Mouse (Mus musculus) kidney, embryonic 14.5 days (tissue): Measurements from ENCODE around the gene Slc9a6. TPM values are rescaled to one million over a fixed set of nuclear protein-coding genes. Genes with fewer than 3 reads are reported as not detected.
A peak's percentile ranks its signal among the peaks of the same experiment; 100 is the strongest.

Experiments
- ATAC-seq: fragments of 200-750 bp; cut with Nextera tagmentation; 2 replicates; pipeline ENCODE4 v1.8.0; 2017; ENCODE audit warnings: moderate number of reproducible peaks, mild to moderate bottlenecking, moderate TSS enrichment, moderate library complexity; ENCODE audit not compliant: low FRiP score, low TSS enrichment
- H3K27ac ChIP-seq: fragments of 300-500 bp; sonication (generic); 2 replicates; pipeline ENCODE4 v1.5.1; 2014; ENCODE audit warnings: low read depth, mild to moderate bottlenecking, low read length, moderate library complexity, mixed read lengths
- H3K27me3 ChIP-seq: fragments of 300-500 bp; sonication (generic); 2 replicates; pipeline ENCODE4 v1.6.1; 2014; ENCODE audit warnings: mild to moderate bottlenecking, low read length; ENCODE audit not compliant: control insufficient read depth, insufficient read depth
- H3K36me3 ChIP-seq: fragments of 300-500 bp; sonication (generic); 2 replicates; pipeline ENCODE4 v1.6.1; 2014; ENCODE audit warnings: low read length, mixed read lengths; ENCODE audit not compliant: control insufficient read depth, insufficient read depth
- H3K4me1 ChIP-seq: fragments of 300-500 bp; sonication (generic); 2 replicates; pipeline ENCODE4 v1.6.1; 2014; ENCODE audit warnings: low read length, mixed read lengths; ENCODE audit not compliant: control insufficient read depth, insufficient read depth
- H3K4me2 ChIP-seq: fragments of 300-500 bp; sonication (generic); replicated peaks from 2 replicates; pipeline ENCODE4 v1.6.1; 2014; ENCODE audit warnings: low read depth, mild to moderate bottlenecking, low read length
- H3K4me3 ChIP-seq: fragments of 300-500 bp; sonication (generic); 2 replicates; pipeline ENCODE4 v1.5.1; 2014; ENCODE audit warnings: mild to moderate bottlenecking, low read length
- H3K9ac ChIP-seq: fragments of 300-500 bp; sonication (generic); 2 replicates; pipeline ENCODE4 v1.6.1; 2014; ENCODE audit warnings: low read depth, mild to moderate bottlenecking, low read length, moderate library complexity
- H3K9me3 ChIP-seq: fragments of 300-500 bp; sonication (generic); 2 replicates; pipeline ENCODE4 v1.6.1; 2016; ENCODE audit warnings: low read length; ENCODE audit not compliant: control insufficient read depth
- WGBS: fragments of 180-500 bp; shearing (Covaris S2); extraction: QIAGEN DNeasy Blood & Tissue Kit; methylation state at CpG from one replicate; pipeline ENCODE4 v1.1.7; 2014; 5-methylcytosine and 5-hydroxymethylcytosine counted together
- polyA plus RNA-seq: library from polyadenylated mRNA; unstranded; fragments of >200 nt; fragmentation: Nextera tagmentation; extraction: Ambion mirVana; gene quantifications from 2 replicates; pipeline ENCODE4 v1.2.1, GENCODE M21; 2014

Gene Slc9a6
- 5.7 and 7.3 TPM in 2 replicates for polyA plus RNA-seq

GRCm38 (mm10) chrX:56609623-56610317 is at the start of gene Slc9a6:
Slc9a6 (plus strand) TSS chrX:56609757.
- peak; percentile 99 for ATAC-seq
- H3K4me1 ChIP-seq, result no peaks in the 10 kb centered on the region
- 11% methylated on average over 19 of the region's 50 CpGs for WGBS

GRCm38 (mm10) chrX:56572465-56572864 is 37.1 kb upstream of the Slc9a6 start:
- 21% methylated on average over 6 of the region's 6 CpGs for WGBS
- no peaks in the 10 kb centered on the region for H3K27me3 ChIP-seq
- H3K9me3 ChIP-seq, result no peaks in the 10 kb centered on the region

More at GRCm38 (mm10) chrX:56609623-56610317, at the start of gene Slc9a6:
- Histone ChIP-seq H3K27me3 (no peaks in the 10 kb centered on the region), H3K4me3 (peak within 1 kb of the TSS; percentile 57), H3K4me2 (peak within 1 kb of the TSS; percentile 40), H3K9ac (peak within 1 kb of the TSS; percentile 70), H3K36me3 (no peaks in the 10 kb centered on the region), H3K9me3 (no peaks in the 10 kb centered on the region), H3K27ac (no peak within 1 kb of the TSS)

GRCm38 (mm10) chrX:56578200-56578599 is 31.4 kb upstream of the Slc9a6 start:
- H3K4me2 ChIP-seq, result no peak overlapping the region
- no peak overlapping the region for H3K4me3 ChIP-seq
- no peaks in the 10 kb centered on the region for H3K9me3 ChIP-seq
- H3K36me3 ChIP-seq, result no peaks in the 10 kb centered on the region
- 86% methylated on average over 2 of the region's 2 CpGs for WGBS
- no peak overlapping the region for H3K9ac ChIP-seq
- H3K27me3 ChIP-seq, result no peaks in the 10 kb centered on the region
- no peaks in the 10 kb centered on the region for H3K4me1 ChIP-seq
- no peak overlapping the region for H3K27ac ChIP-seq
- ATAC-seq, result no peak

More at GRCm38 (mm10) chrX:56572465-56572864, 37.1 kb upstream of the Slc9a6 start:
- H3K36me3 ChIP-seq, result no peaks in the 10 kb centered on the region
- no peak overlapping the region for H3K4me3 ChIP-seq
- no peaks in the 10 kb centered on the region for H3K4me1 ChIP-seq
- H3K9ac ChIP-seq, result no peak overlapping the region
- no peak overlapping the region for H3K27ac ChIP-seq
- no peak for ATAC-seq
- H3K4me2 ChIP-seq, result no peak overlapping the region

GRCm38 (mm10) chrX:56597219-56597886 is 12.2 kb upstream of the Slc9a6 start:
- no peaks in the 10 kb centered on the region for H3K9me3 ChIP-seq
- no peak overlapping the region for H3K27ac ChIP-seq
- H3K4me3 ChIP-seq, result peak overlapping the region; percentile 72
- H3K9ac ChIP-seq, result peak overlapping the region; percentile 75
- H3K27me3 ChIP-seq, result no peaks in the 10 kb centered on the region
- no peaks in the 10 kb centered on the region for H3K4me1 ChIP-seq
- peak; percentile 61 for ATAC-seq
- WGBS, result 24% methylated on average over 25 of the region's 25 CpGs
- no peaks in the 10 kb centered on the region; the same call in 1 of the 2 replicates for H3K36me3 ChIP-seq
- peak overlapping the region; percentile 45 for H3K4me2 ChIP-seq

DNA sequence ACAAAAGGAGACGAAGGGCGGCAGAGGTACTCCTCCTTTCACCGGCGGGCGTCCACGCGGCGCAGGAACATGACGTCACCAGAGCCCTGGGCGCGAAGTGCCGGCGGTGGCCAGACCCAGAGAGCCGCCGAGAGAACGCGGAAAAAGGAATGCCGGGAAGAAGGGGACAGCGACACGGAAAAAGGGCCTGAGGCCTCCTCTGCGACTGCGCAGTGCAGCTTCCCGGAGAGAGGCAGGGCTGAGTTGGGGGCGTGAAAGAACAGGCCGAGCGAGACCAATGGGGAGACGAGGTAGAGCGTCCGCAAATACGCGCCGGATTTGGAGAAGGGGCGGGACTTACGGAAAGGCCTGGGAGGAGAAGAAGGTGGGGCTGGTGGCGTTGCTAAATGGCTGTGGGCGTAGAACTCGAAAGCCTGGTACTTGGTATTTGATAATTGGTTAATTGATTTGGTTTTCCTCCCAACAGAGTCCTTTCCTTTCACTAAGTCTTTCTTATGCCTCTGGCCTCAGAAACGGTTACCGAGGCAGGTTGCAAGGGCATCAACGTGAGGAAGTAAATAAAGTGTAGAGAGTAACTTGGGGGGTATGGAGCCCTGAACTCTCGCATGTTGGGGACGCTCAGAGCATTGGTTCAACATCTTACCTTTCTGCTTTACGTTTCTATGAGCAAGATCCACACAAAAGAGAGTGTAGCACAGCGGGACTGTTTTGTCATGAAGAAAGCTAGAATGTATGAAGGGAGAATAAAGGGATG is 11.5 kb upstream of the Slc9a6 start, which contains the start of gene Mmgt1:
Gene Mmgt1 (minus strand): TSS at position 183 of the 754 bp plus-strand sequence.
- H3K36me3 ChIP-seq, result no peaks in the 10 kb centered on the region; the same call in 1 of the 2 replicates
- H3K9ac ChIP-seq, result peak within 1 kb of the TSS; percentile 75
- peak; percentile 99 for ATAC-seq
- 21% methylated on average over 44 of the region's 44 CpGs for WGBS
- no peak within 1 kb of the TSS for H3K27ac ChIP-seq
- H3K4me1 ChIP-seq, result no peaks in the 10 kb centered on the region
- no peaks in the 10 kb centered on the region for H3K27me3 ChIP-seq
- H3K4me2 ChIP-seq, result peak within 1 kb of the TSS; percentile 45
- peak within 1 kb of the TSS; percentile 72 for H3K4me3 ChIP-seq
- H3K9me3 ChIP-seq, result no peaks in the 10 kb centered on the region

- no peak for ATAC-seq
- WGBS, result 62% methylated on average over 2 of the region's 2 CpGs
- no peaks in the 10 kb centered on the region for H3K36me3 ChIP-seq
These were observed 3.0 kb upstream of the Slc9a6 start for GRCm38 (mm10) chrX:56606536-56606935.

DNA sequence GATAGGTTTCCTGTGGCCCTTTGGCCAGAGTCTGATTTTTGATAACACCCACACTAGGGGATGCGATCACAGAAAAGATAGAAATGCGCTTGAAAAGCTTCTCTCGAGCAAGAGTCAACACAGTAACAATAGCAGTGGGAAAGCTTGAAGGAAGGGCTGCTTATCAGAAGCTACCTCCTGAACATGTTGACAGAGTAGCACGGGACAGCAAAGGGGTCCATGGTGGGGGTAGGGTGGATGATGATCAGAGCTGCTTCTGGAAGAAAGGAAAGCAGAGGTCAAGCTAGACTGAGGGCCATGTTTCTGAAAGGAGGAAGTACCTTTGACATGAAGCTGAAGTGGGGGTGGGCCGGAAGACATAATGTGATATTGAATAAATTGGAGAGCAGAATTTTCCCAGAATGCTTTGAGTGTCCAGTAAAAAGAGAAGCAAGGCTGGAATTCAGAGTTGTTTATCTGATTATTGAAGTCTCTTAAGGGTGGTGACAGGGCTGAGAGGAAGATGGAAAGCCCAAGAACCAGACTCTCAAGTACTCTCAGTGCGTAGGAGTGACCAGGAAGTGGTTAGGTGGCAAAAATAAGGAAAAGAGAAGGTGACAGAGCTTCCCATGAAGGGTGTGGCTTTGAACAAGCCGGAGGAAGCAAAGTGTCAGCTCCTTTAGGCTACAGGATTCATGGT is 2.4 kb upstream of the Slc9a6 start:
- Histone ChIP-seq H3K27me3 (no peaks in the 10 kb centered on the region), H3K27ac (no peak overlapping the region), H3K4me2 (no peak overlapping the region), H3K36me3 (no peaks in the 10 kb centered on the region), H3K9me3 (no peaks in the 10 kb centered on the region), H3K4me3 (no peak overlapping the region), H3K4me1 (no peaks in the 10 kb centered on the region), H3K9ac (no peak overlapping the region)
- no peak for ATAC-seq
- 79% methylated on average over 7 of the region's 7 CpGs for WGBS

More at GRCm38 (mm10) chrX:56606536-56606935, 3.0 kb upstream of the Slc9a6 start:
- Histone ChIP-seq H3K4me3 (no peak overlapping the region), H3K9me3 (no peaks in the 10 kb centered on the region), H3K27ac (no peak overlapping the region), H3K9ac (no peak overlapping the region), H3K4me2 (no peak overlapping the region), H3K4me1 (no peaks in the 10 kb centered on the region), H3K27me3 (no peaks in the 10 kb centered on the region)

DNA sequence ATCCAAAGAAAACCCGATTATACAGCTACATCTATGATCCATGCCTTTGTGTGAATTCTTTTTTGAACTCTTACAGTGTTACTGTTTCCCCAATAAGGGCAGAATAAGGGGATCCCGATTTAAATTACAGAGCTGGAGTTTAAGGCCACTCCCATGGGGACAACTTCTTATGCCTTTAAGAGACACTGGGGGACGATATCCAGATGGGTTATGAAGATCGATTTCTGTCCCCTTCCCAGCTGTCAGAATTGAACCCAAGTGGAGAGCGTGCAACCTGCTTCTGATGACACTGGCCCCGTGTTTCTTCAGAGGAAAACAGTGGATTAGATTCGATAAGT is 303 bp upstream of the Slc9a6 start:
- no peaks in the 10 kb centered on the region for H3K9me3 ChIP-seq
- H3K36me3 ChIP-seq, result no peaks in the 10 kb centered on the region
- peak overlapping the region; percentile 57 for H3K4me3 ChIP-seq
- WGBS, result 32% methylated on average over 7 of the region's 7 CpGs
- ATAC-seq, result no peak; the same call in 1 of the 2 replicates
- H3K27ac ChIP-seq, result no peak overlapping the region
- H3K9ac ChIP-seq, result no peak overlapping the region
- peak overlapping the region; percentile 40 for H3K4me2 ChIP-seq
- H3K27me3 ChIP-seq, result no peaks in the 10 kb centered on the region
- H3K4me1 ChIP-seq, result no peaks in the 10 kb centered on the region
